Mouse (Mus musculus): ENCODE results near the gene Rps15.

Gene Rps15

GRCm38 (mm10) chr10:80315315-80315714 lies 23.1 kb downstream of the Rps15 start:
- no peak for DNase-seq (ENCODE audit: low read depth)

GRCm38 (mm10) chr10:80316359-80316781 lies 24.1 kb downstream of the Rps15 start:
- DNase-seq (ENCODE audit: low read depth), result no peak

GRCm38 (mm10) chr10:80317011-80317410 lies 24.8 kb downstream of the Rps15 start:
- DNase-seq (ENCODE audit: low read depth), result no peak

GRCm38 (mm10) chr10:80320340-80320760 lies 28.1 kb downstream of the Rps15 start, which contains the start of gene 2310011J03Rik:
TSS of gene 2310011J03Rik (minus strand) at chr10:80320537.
- DNase-seq (ENCODE audit: low read depth), result peak; percentile 97

GRCm38 (mm10) chr10:80321014-80321669 lies 28.9 kb downstream of the Rps15 start:
- peak; percentile 80 for DNase-seq (ENCODE audit: low read depth)

GRCm38 (mm10) chr10:80321670-80322581 lies 29.7 kb downstream of the Rps15 start:
- DNase-seq (ENCODE audit: low read depth), result no peak

GRCm38 (mm10) chr10:80322811-80323211 lies 30.6 kb downstream of the Rps15 start:
- DNase-seq (ENCODE audit: low read depth), result peak; percentile 76

- DNase-seq (ENCODE audit: low read depth), result peak; percentile 85
These were observed 31.2 kb downstream of the Rps15 start for GRCm38 (mm10) chr10:80323261-80324119.

- DNase-seq (ENCODE audit: low read depth), result no peak
These were observed 32.1 kb downstream of the Rps15 start for GRCm38 (mm10) chr10:80324120-80325037.

- no peak for DNase-seq (ENCODE audit: low read depth)
These were observed 32.8 kb downstream of the Rps15 start for GRCm38 (mm10) chr10:80325045-80325444.

GRCm38 (mm10) chr10:80329273-80330081 lies 37.2 kb downstream of the Rps15 start, which contains the start of the genes Pcsk4 and Reep6:
TSS of gene Pcsk4 (minus strand) at chr10:80329498.
TSS of gene Reep6 (plus strand) at chr10:80329953.
- DNase-seq (ENCODE audit: low read depth), result peak; percentile 97

GRCm38 (mm10) chr10:80330084-80330483 lies 37.8 kb downstream of the Rps15 start:
- no peak for DNase-seq (ENCODE audit: low read depth)

- DNase-seq (ENCODE audit: low read depth), result no peak
These were observed 38.6 kb downstream of the Rps15 start for GRCm38 (mm10) chr10:80330888-80331287.

- DNase-seq (ENCODE audit: low read depth), result no peak
These were observed 39.6 kb downstream of the Rps15 start for GRCm38 (mm10) chr10:80331636-80332524.

GRCm38 (mm10) chr10:80332525-80332989 lies 40.3 kb downstream of the Rps15 start:
- no peak for DNase-seq (ENCODE audit: low read depth)

- DNase-seq (ENCODE audit: low read depth), result peak; percentile 46
These were observed 44.0 kb downstream of the Rps15 start for GRCm38 (mm10) chr10:80336263-80336662.

- DNase-seq (ENCODE audit: low read depth), result peak; percentile 91
These were observed 47.9 kb downstream of the Rps15 start for GRCm38 (mm10) chr10:80339941-80340750.

GRCm38 (mm10) chr10:80341026-80341425 lies 48.8 kb downstream of the Rps15 start:
- DNase-seq (ENCODE audit: low read depth), result no peak
